ENCODE assay signal across 8 mouse cellular contexts in the genomic region with DNA sequence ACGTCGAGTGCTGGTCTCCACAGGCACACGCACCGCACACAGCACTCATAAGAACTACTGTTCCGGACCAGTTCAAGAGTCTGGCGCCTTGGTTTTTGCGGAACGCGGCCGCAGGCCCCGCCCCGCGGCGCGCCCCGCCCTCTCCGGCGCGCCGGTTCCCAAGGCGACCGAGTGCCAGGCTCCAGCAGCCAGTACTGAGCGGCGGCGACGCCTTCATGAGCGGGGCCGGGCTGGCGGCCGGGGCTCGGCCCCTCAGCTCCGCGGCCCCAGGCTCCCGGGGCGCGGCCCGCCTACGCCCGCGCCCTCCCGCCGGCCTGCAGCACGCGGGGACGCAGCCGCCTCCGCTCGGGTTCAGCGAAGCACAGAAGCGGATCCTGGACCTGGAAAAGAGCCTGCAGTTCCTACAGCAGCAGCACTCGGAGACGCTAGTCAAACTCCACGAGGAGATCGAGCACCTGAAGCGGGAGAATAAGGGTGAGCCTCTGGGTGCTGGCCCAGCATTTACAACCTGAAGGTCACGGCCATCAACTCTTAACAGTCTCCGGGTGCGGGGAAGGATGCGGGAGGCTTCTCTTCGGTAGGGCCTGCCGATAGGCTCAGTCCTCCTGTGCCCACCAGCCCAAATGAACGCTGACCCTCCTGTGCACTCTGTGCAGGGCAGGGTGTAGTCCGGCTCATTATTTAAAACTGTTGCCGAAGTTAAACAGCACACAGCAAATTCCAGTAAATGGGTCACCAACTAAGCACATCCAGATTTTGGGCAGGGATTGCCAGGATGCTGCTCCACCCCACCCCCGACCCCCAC. TPM values are rescaled to one million over a fixed set of nuclear protein-coding genes. Genes with fewer than 3 reads are reported as not detected.
DNase-seq lines count a peak whose midpoint lies in the region; ATAC-seq lines count a peak whose summit lies in the region.

Gene Ccdc74a, plus strand, starts transcription at position 161 of the 805 bp plus-strand sequence.

- H3K4me3 ChIP-seq in forebrain, embryonic 15.5 days, result peak within 1 kb of the TSS; percentile 61
- peak within 1 kb of the TSS; percentile 72 for H3K4me3 ChIP-seq in neural tube, embryonic 15.5 days (replicated peaks)

- peaks cover 23% of the 10 kb centered on the region for H3K36me3 ChIP-seq in forebrain, embryonic 15.5 days
- peaks cover 42% of the 10 kb centered on the region for H3K36me3 ChIP-seq in neural tube, embryonic 15.5 days

- no peaks in the 10 kb centered on the region for H3K27me3 ChIP-seq in forebrain, embryonic 15.5 days
- H3K27me3 ChIP-seq in neural tube, embryonic 15.5 days (replicated peaks), result no peaks in the 10 kb centered on the region

- peak; percentile 97 for ATAC-seq in forebrain, embryonic 15.5 days (replicated peaks)
- ATAC-seq in neural tube, embryonic 15.5 days (ENCODE audit: low FRiP score), result peak; percentile 93

- H3K9me3 ChIP-seq in forebrain, embryonic 15.5 days, result no peaks in the 10 kb centered on the region
- no peaks in the 10 kb centered on the region for H3K9me3 ChIP-seq in neural tube, embryonic 15.5 days (replicated peaks)

- peak within 1 kb of the TSS; percentile 69 for H3K9ac ChIP-seq in forebrain, embryonic 15.5 days (replicated peaks)
- H3K9ac ChIP-seq in neural tube, embryonic 15.5 days (replicated peaks), result peak within 1 kb of the TSS; percentile 70

- H3K4me2 ChIP-seq in forebrain, embryonic 15.5 days (replicated peaks), result peak within 1 kb of the TSS; percentile 79
- H3K4me2 ChIP-seq in neural tube, embryonic 15.5 days, result peak within 1 kb of the TSS; percentile 87

- DNase-seq in MEL-GATA-1-ER (ENCODE audit: extremely low read depth, low read depth), result peak; percentile 39
- peak; percentile 91 for DNase-seq in cerebellum, adult 11-12 months
- peak; percentile 85 to 88 for DNase-seq in heart, postnatal 14 days
- peak; percentile 56 for DNase-seq in large intestine, adult 2 months (ENCODE audit: low read depth, low spot score)
- DNase-seq in lung, adult 18-20 months, result peak; percentile 86 to 91
- peak; percentile 78 for DNase-seq in testis, postnatal 14 days (ENCODE audit: low spot score)

- 2% methylated on average over 65 of the region's 65 CpGs for WGBS in forebrain, embryonic 15.5 days
- WGBS in large intestine, adult 2 months, result 2% methylated on average over 65 of the region's 65 CpGs
- WGBS in neural tube, embryonic 15.5 days, result 2% methylated on average over 64 of the region's 65 CpGs

- H3K4me1 ChIP-seq in forebrain, embryonic 15.5 days, result peaks cover 11% of the 10 kb centered on the region
- H3K4me1 ChIP-seq in neural tube, embryonic 15.5 days, result peaks cover 17% of the 10 kb centered on the region

- intact Hi-C loops in heart, postnatal 14 days (cut with DNase I), result loop anchor here (2.0 kb wide), 1 partner anchor 80 kb away; no protein-coding TSS in a partner anchor

- H3K27ac ChIP-seq in forebrain, embryonic 15.5 days (replicated peaks), result no peak within 1 kb of the TSS; the same call in 1 of the 2 replicates
- H3K27ac ChIP-seq in neural tube, embryonic 15.5 days (replicated peaks), result peak within 1 kb of the TSS; percentile 68

RNA-seq across cellular contexts. Expression of gene Ccdc74a, which starts in this region (rescaled TPM):
- 6.6 and 8.3 TPM in 2 replicates for polyA plus RNA-seq in forebrain, embryonic 15.5 days (2015; fragmentation: Nextera tagmentation; extraction: Ambion mirVana)
- 1 to 10 TPM in 1 of 2 experiments, under 1 TPM in 1; 0.72 to 1.2 TPM for total RNA-seq in heart, postnatal 14 days (2021)
- 0.79 and 1.2 TPM in 2 replicates for polyA plus RNA-seq in large intestine, adult 2 months (2012; rRNA removed)
- 13.7 and 14.0 TPM in 2 replicates for polyA plus RNA-seq in neural tube, embryonic 15.5 days (2015; fragmentation: Nextera tagmentation; extraction: Ambion mirVana)

Comparison
In these comparisons a context has a peak if more than half of its experiments do, and no peak if none do; other contexts are left out.
1. DNase-seq: peak in every context shown above with its lines; median percentile 91 in cerebellum, adult 11-12 months; 88 in lung, adult 18-20 months; 86 in heart, postnatal 14 days; 78 in testis, postnatal 14 days; 56 in large intestine, adult 2 months; 39 in MEL-GATA-1-ER.